Mouse (Mus musculus) E14TG2a.4 (cell line): Measurements from ENCODE around the gene Coro1a.

ENCODE experiments used
- CTCF ChIP-seq: conservative IDR thresholded peaks from 2 replicates; pipeline ENCODE4 v1.5.1; 2014; ENCODE audit warnings: low read length
- NANOG ChIP-seq: IDR thresholded peaks from 2 replicates; pipeline ENCODE4 v1.6.1; 2014; ENCODE audit warnings: borderline replicate concordance, low read length, mixed read lengths
- POU5F1 ChIP-seq: IDR thresholded peaks from 2 replicates; pipeline ENCODE4 v1.6.1; 2014; ENCODE audit warnings: low read length, borderline replicate concordance

DNA sequence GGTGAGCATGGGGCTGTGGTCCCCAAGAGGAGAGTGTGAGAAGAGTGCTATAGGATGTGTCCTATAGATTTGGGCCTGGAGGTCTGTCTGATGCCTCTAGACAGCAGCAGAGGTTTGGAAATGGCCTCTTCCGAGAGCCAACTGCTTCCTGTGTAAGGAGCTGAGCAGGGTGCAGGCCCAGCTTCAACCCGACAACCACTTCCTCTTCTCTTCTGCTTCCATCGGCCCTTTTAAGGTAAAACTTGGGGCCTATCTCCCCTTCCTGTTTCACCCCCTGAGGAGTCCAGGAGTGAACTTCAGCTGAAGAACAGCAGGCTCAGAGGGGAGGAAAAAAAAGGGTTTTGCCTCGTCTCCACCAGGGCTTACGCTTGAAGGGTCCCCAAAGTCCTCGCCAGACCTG lies 5.2 kb downstream of the Coro1a start:
- TF ChIP-seq CTCF (no peak), NANOG (no peak), POU5F1 (no peak)
